Mouse (Mus musculus) forebrain, embryonic 12.5 days (tissue): ENCODE data around the gene Nupl2. TPM values are rescaled to one million over a fixed set of nuclear protein-coding genes. Genes with fewer than 3 reads are reported as not detected.

Experiments
- ATAC-seq: fragments of 200-750 bp; cut with Nextera tagmentation; 2 replicates; pipeline ENCODE4 v1.8.0; 2017; ENCODE audit warnings: moderate TSS enrichment; ENCODE audit not compliant: low FRiP score
- H3K27ac ChIP-seq: fragments of 300-500 bp; sonication (generic); 2 replicates; pipeline ENCODE4 v1.5.1; 2016; ENCODE audit warnings: mild to moderate bottlenecking
- H3K27me3 ChIP-seq: fragments of 300-500 bp; sonication (generic); 2 replicates; pipeline ENCODE4 v1.6.1; 2016; ENCODE audit warnings: mild to moderate bottlenecking
- H3K36me3 ChIP-seq: fragments of 300-500 bp; sonication (generic); replicated peaks from 2 replicates; pipeline ENCODE4 v1.6.1; 2016; ENCODE audit warnings: mild to moderate bottlenecking
- H3K4me1 ChIP-seq: fragments of 300-500 bp; sonication (generic); 2 replicates; pipeline ENCODE4 v1.6.1; 2016
- H3K4me2 ChIP-seq: fragments of 300-500 bp; sonication (generic); 2 replicates; pipeline ENCODE4 v1.6.1; 2016; ENCODE audit warnings: mild to moderate bottlenecking, moderate library complexity
- H3K4me3 ChIP-seq: fragments of 300-500 bp; sonication (generic); replicated peaks from 2 replicates; pipeline ENCODE4 v1.5.1; 2016; ENCODE audit warnings: mild to moderate bottlenecking
- H3K9ac ChIP-seq: fragments of 300-500 bp; sonication (generic); 2 replicates; pipeline ENCODE4 v1.6.1; 2016; ENCODE audit warnings: mild to moderate bottlenecking
- H3K9me3 ChIP-seq: fragments of 300-500 bp; sonication (generic); 2 replicates; pipeline ENCODE4 v1.6.1; 2016
- WGBS: fragments of 180-500 bp; shearing (Covaris S2); methylation state at CpG from one replicate; pipeline ENCODE4 v1.1.7; 2016; 5-methylcytosine and 5-hydroxymethylcytosine counted together
- polyA plus RNA-seq: library from polyadenylated mRNA; unstranded; fragments of >200 nt; fragmentation: Nextera tagmentation; extraction: Ambion mirVana; gene quantifications from 2 replicates; pipeline ENCODE4 v1.2.1, GENCODE M21; 2016

The Nupl2 gene
- polyA plus RNA-seq, 1 experiment from 2014 or later = 21.0 TPM

- H3K4me1 ChIP-seq = no peaks in the 10 kb centered on the region
- H3K9ac ChIP-seq = no peak overlapping the region
- H3K27me3 ChIP-seq = no peaks in the 10 kb centered on the region
- no peak overlapping the region for H3K4me2 ChIP-seq
- H3K9me3 ChIP-seq = no peaks in the 10 kb centered on the region; the same call in 1 of the 2 replicates
- no peak overlapping the region for H3K27ac ChIP-seq
- ATAC-seq = no peak
- H3K36me3 ChIP-seq = peaks cover 61% of the 10 kb centered on the region
- H3K4me3 ChIP-seq = no peak overlapping the region
- WGBS = 93% methylated on average over 16 of the region's 16 CpGs
Measured at GRCm38 (mm10) chr5:24181514-24182295, 16.9 kb downstream of the Nupl2 start.

GRCm38 (mm10) chr5:24182296-24182734, 17.6 kb downstream of the Nupl2 start:
- Histone ChIP-seq H3K4me1 (no peaks in the 10 kb centered on the region), H3K4me3 (no peak overlapping the region), H3K27me3 (no peaks in the 10 kb centered on the region), H3K4me2 (no peak overlapping the region), H3K27ac (no peak overlapping the region), H3K9ac (no peak overlapping the region), H3K36me3 (peaks cover 63% of the 10 kb centered on the region), H3K9me3 (no peaks in the 10 kb centered on the region; the same call in 1 of the 2 replicates)
- no peak for ATAC-seq
- WGBS = 91% methylated on average over 9 of the region's 9 CpGs

- 92% methylated on average over 6 of the region's 6 CpGs for WGBS
- Histone ChIP-seq H3K9ac (no peak overlapping the region), H3K36me3 (peaks cover 56% of the 10 kb centered on the region), H3K4me3 (no peak overlapping the region), H3K9me3 (no peaks in the 10 kb centered on the region; the same call in 1 of the 2 replicates), H3K4me1 (no peaks in the 10 kb centered on the region), H3K4me2 (no peak overlapping the region), H3K27me3 (no peaks in the 10 kb centered on the region), H3K27ac (no peak overlapping the region)
- ATAC-seq = no peak
Measured at GRCm38 (mm10) chr5:24183096-24183495, 18.3 kb downstream of the Nupl2 start.

GRCm38 (mm10) chr5:24184011-24184410, 19.2 kb downstream of the Nupl2 start:
- Histone ChIP-seq H3K27ac (no peak overlapping the region), H3K4me3 (no peak overlapping the region), H3K9ac (no peak overlapping the region), H3K36me3 (peaks cover 48% of the 10 kb centered on the region), H3K27me3 (no peaks in the 10 kb centered on the region), H3K9me3 (no peaks in the 10 kb centered on the region; the same call in 1 of the 2 replicates), H3K4me1 (no peaks in the 10 kb centered on the region), H3K4me2 (no peak overlapping the region)
- 93% methylated on average over 5 of the region's 5 CpGs for WGBS
- ATAC-seq = no peak

GRCm38 (mm10) chr5:24188476-24188875, 23.7 kb downstream of the Nupl2 start:
- Histone ChIP-seq H3K27me3 (no peaks in the 10 kb centered on the region), H3K36me3 (peaks cover 21% of the 10 kb centered on the region), H3K4me3 (no peak overlapping the region), H3K27ac (no peak overlapping the region), H3K9ac (no peak overlapping the region), H3K4me2 (no peak overlapping the region), H3K9me3 (no peaks in the 10 kb centered on the region; the same call in 1 of the 2 replicates), H3K4me1 (no peaks in the 10 kb centered on the region)
- no peak for ATAC-seq
- 85% methylated on average over 4 of the region's 4 CpGs for WGBS

- 87% methylated on average over 2 of the region's 2 CpGs for WGBS
- Histone ChIP-seq H3K4me3 (no peak overlapping the region), H3K4me1 (no peaks in the 10 kb centered on the region), H3K27ac (no peak overlapping the region), H3K27me3 (no peaks in the 10 kb centered on the region), H3K36me3 (peaks cover 4% of the 10 kb centered on the region), H3K4me2 (no peak overlapping the region), H3K9ac (no peak overlapping the region), H3K9me3 (no peaks in the 10 kb centered on the region)
- ATAC-seq = no peak
Measured at GRCm38 (mm10) chr5:24191821-24192220, 27.1 kb downstream of the Nupl2 start.

GRCm38 (mm10) chr5:24201006-24201405, 36.2 kb downstream of the Nupl2 start:
- H3K27me3 ChIP-seq = no peaks in the 10 kb centered on the region
- H3K4me2 ChIP-seq = no peak overlapping the region
- no peak overlapping the region for H3K4me3 ChIP-seq
- no peak overlapping the region for H3K27ac ChIP-seq
- WGBS = 80% methylated on average over 4 of the region's 4 CpGs
- ATAC-seq = no peak
- H3K9ac ChIP-seq = no peak overlapping the region
- H3K36me3 ChIP-seq = no peaks in the 10 kb centered on the region
- no peaks in the 10 kb centered on the region for H3K4me1 ChIP-seq
- H3K9me3 ChIP-seq = no peaks in the 10 kb centered on the region

- Histone ChIP-seq H3K27ac (0 out of 2 replicates have a peak overlapping the region, but pooled peaks have one; percentile 1), H3K27me3 (no peaks in the 10 kb centered on the region), H3K9me3 (no peaks in the 10 kb centered on the region), H3K9ac (no peak overlapping the region), H3K4me1 (no peaks in the 10 kb centered on the region), H3K4me2 (no peak overlapping the region), H3K36me3 (no peaks in the 10 kb centered on the region), H3K4me3 (no peak overlapping the region)
- WGBS = 35% methylated on average over 5 of the region's 5 CpGs
- no peak for ATAC-seq
Measured at GRCm38 (mm10) chr5:24202492-24202891, 37.7 kb downstream of the Nupl2 start.

GRCm38 (mm10) chr5:24203266-24203665, 38.5 kb downstream of the Nupl2 start:
- no peaks in the 10 kb centered on the region for H3K4me1 ChIP-seq
- H3K9ac ChIP-seq = no peak overlapping the region
- H3K36me3 ChIP-seq = no peaks in the 10 kb centered on the region
- ATAC-seq = no peak
- 71% methylated on average over 5 of the region's 5 CpGs for WGBS
- H3K4me3 ChIP-seq = no peak overlapping the region
- no peak overlapping the region for H3K27ac ChIP-seq
- H3K4me2 ChIP-seq = no peak overlapping the region
- H3K9me3 ChIP-seq = no peaks in the 10 kb centered on the region
- H3K27me3 ChIP-seq = no peaks in the 10 kb centered on the region

GRCm38 (mm10) chr5:24207965-24208364, 43.2 kb downstream of the Nupl2 start:
- no peak overlapping the region for H3K9ac ChIP-seq
- WGBS = 79% methylated on average over 10 of the region's 10 CpGs
- H3K27ac ChIP-seq = no peak overlapping the region
- no peak overlapping the region for H3K4me3 ChIP-seq
- H3K4me2 ChIP-seq = no peak overlapping the region
- no peaks in the 10 kb centered on the region for H3K36me3 ChIP-seq
- no peaks in the 10 kb centered on the region for H3K9me3 ChIP-seq
- no peaks in the 10 kb centered on the region for H3K4me1 ChIP-seq
- ATAC-seq = no peak
- no peaks in the 10 kb centered on the region for H3K27me3 ChIP-seq

- ATAC-seq = no peak
- H3K36me3 ChIP-seq = no peaks in the 10 kb centered on the region
- no peak overlapping the region for H3K9ac ChIP-seq
- WGBS = 93% methylated on average over 5 of the region's 5 CpGs
- H3K4me3 ChIP-seq = no peak overlapping the region
- H3K27me3 ChIP-seq = 0 out of 2 replicates have a peak, but pooled peaks cover 2% of the 10 kb centered on the region
- no peaks in the 10 kb centered on the region for H3K4me1 ChIP-seq
- no peak overlapping the region for H3K4me2 ChIP-seq
- H3K27ac ChIP-seq = no peak overlapping the region
- H3K9me3 ChIP-seq = no peaks in the 10 kb centered on the region
Measured at GRCm38 (mm10) chr5:24208505-24208904, 43.7 kb downstream of the Nupl2 start.

- H3K27ac ChIP-seq = no peak overlapping the region
- no peaks in the 10 kb centered on the region for H3K36me3 ChIP-seq
- peaks cover 16% of the 10 kb centered on the region for H3K27me3 ChIP-seq
- ATAC-seq = no peak
- WGBS = 72% methylated on average over 3 of the region's 3 CpGs
- no peak overlapping the region for H3K9ac ChIP-seq
- no peaks in the 10 kb centered on the region for H3K9me3 ChIP-seq
- H3K4me1 ChIP-seq = no peaks in the 10 kb centered on the region
- no peak overlapping the region for H3K4me3 ChIP-seq
- no peak overlapping the region for H3K4me2 ChIP-seq
Measured at GRCm38 (mm10) chr5:24213861-24214546, 49.2 kb downstream of the Nupl2 start.

GRCm38 (mm10) chr5:24214547-24214878, 49.8 kb downstream of the Nupl2 start:
- 27% methylated on average over 1 of the region's 1 CpGs for WGBS

More at GRCm38 (mm10) chr5:24214547-24214878, 49.8 kb downstream of the Nupl2 start:
- Histone ChIP-seq H3K27ac (no peak overlapping the region), H3K9me3 (no peaks in the 10 kb centered on the region), H3K4me3 (no peak overlapping the region), H3K4me2 (no peak overlapping the region), H3K4me1 (no peaks in the 10 kb centered on the region), H3K9ac (no peak overlapping the region), H3K27me3 (peaks cover 16% of the 10 kb centered on the region), H3K36me3 (no peaks in the 10 kb centered on the region)
- no peak for ATAC-seq
